Mouse (Mus musculus): ENCODE data around the gene Maml1. TPM values are rescaled to one million over a fixed set of nuclear protein-coding genes. Genes with fewer than 3 reads are reported as not detected.

The Maml1 gene
- polyA plus RNA-seq, 1 experiment from 2014 or later: 9.1 TPM

DNA sequence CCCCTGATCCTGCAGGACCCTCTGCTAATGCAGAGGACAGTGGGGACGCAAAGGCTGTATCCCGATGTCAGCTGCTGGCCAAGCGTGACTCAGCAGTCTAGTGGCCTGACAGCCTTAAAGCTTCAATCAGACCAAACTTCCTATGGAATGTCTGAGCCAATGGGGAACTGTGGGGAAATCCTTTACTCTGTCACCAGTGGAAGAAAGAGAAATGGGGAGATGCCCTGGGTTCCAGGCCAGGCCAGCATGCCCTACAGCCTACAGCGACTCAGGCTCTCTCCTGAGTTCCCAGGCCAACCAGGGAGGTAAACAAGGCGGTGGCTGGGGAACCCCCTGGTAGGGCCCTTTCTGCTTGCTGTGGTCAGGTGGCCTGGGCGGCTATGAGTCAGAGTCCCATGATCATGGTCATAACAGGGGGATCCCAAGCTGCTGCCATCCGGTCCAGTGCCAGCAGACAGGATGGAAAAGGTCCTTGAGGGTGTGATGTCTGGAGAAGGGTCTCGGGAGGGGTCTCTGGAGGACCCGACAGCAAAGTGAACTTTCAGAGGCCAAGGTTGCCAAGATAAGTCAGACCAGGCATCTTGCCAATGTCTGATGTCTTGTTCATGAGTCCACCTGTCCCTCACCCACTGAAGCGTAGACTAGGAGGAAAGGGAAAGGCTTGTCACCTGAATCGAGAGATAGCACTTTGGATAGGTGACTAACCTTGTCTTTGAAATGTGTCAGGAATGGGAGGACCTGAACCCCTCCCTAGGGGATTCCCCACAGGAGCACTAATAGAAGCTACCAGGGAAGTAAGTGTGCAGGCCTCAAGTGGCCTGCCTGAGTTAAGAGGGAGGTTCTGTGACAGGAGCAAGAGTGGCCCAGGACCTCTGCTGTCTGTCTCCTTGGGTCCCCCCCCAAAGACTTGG is 79.0 kb downstream of the Maml1 start:
- Histone ChIP-seq H3K27ac (ENCODE audit: low read depth) (peak overlapping the region; percentile 33; the same call in 1 of the 2 replicates), H3K27me3 (replicated peaks; ENCODE audit: control insufficient read depth, insufficient read depth, low read length) (no peaks in the 10 kb centered on the region), H3K9me3 (ENCODE audit: control insufficient read depth, low read length) (no peaks in the 10 kb centered on the region), H3K36me3 (ENCODE audit: control insufficient read depth, insufficient read depth, low read length) (no peaks in the 10 kb centered on the region; the same call in 1 of the 2 replicates), H3K4me3 (ENCODE audit: low read depth, low read length) (no peak overlapping the region), H3K4me2 (ENCODE audit: low read length) (no peak overlapping the region), H3K9ac (ENCODE audit: low read length) (no peak overlapping the region), H3K4me1 (replicated peaks; ENCODE audit: control insufficient read depth, insufficient read depth, low read length) (peaks cover 20% of the 10 kb centered on the region)
- DNase-seq (ENCODE audit: low spot score): peak; percentile 78
- ATAC-seq (replicated peaks; ENCODE audit: low FRiP score, low TSS enrichment, low read depth): 0 out of 2 replicates have a peak, but pooled peaks have one; percentile 10
- 53% methylated on average over 11 of the region's 11 CpGs for WGBS

DNA sequence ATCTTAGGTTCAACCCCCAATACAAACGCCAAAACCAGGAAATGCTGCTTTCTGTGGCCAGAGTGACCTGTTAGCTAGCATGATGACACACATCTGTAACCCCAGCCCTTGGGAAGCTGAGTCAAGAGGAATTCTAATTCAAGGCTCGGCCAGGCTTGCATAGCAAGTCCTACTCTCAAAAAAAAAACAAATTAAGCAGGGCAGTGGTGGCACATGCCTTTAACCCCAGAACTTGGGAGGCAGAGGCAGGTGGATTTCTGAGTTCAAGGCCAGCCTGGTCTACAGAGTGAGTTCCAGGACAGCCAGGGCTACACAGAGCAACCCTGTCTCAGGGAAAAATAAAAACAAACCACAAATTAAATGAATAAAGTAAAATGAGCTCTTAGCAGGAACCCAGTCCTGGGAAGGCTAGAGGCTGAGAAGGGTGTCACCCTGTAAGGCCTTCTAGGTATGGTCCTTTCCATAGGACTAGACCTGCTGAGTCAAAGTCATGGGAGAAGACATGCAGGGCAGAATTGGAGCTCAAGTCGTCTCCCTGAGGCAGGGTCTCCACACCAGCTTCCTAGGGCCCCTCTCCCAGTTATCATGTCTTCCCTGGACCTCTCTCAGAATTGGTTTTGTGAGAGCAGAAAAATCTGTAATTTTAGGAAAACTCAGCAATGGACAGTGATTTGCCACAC is 79.9 kb downstream of the Maml1 start:
- DNase-seq (ENCODE audit: low spot score) (no peak), ATAC-seq (replicated peaks; ENCODE audit: low FRiP score, low TSS enrichment, low read depth) (no peak)
- Histone ChIP-seq H3K4me3 (ENCODE audit: low read depth, low read length) (no peak overlapping the region), H3K4me2 (ENCODE audit: low read length) (no peak overlapping the region), H3K27ac (ENCODE audit: low read depth) (no peak overlapping the region), H3K27me3 (replicated peaks; ENCODE audit: control insufficient read depth, insufficient read depth, low read length) (no peaks in the 10 kb centered on the region), H3K9ac (ENCODE audit: low read length) (no peak overlapping the region), H3K9me3 (ENCODE audit: control insufficient read depth, low read length) (no peaks in the 10 kb centered on the region), H3K36me3 (ENCODE audit: control insufficient read depth, insufficient read depth, low read length) (peaks cover 6% of the 10 kb centered on the region), H3K4me1 (replicated peaks; ENCODE audit: control insufficient read depth, insufficient read depth, low read length) (peaks cover 20% of the 10 kb centered on the region)
- WGBS: 75% methylated on average over 3 of the region's 3 CpGs

DNA sequence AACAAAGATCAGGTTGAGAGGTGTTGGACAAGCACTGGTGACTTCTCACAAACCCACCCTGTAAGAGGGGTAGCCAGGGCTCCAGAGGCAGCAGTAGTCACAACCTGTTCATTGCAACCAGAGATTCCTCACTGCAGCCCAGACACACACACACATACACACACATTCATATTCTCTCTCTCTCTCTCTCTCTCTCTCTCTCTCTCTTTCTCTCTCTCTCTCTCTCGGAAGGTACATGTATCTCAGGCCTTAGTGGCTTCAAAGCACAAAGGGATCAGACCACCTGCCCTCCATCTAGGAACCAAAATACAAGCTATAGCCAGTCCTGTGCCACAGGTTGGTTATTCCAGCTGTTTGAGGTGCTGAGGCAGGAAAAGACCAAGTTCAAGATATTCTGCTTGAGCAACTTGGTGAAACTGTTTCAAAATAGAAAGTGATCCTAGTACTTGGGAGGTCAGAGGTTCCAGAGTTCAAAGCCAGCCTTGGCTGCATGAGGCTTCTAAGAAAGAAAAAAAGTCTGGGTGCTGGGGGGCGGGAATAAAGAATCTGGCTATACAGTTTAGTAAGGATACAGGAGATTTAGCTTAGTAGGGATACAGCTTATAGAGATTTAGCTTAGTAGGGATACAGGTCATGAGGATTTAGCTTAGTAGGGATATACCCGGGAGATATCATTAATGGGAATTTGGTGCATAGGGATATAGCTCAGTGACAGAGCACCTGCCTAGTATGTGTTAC is 80.6 kb downstream of the Maml1 start:
- Histone ChIP-seq H3K9ac (ENCODE audit: low read length) (no peak overlapping the region; the same call in 1 of the 2 replicates), H3K27me3 (replicated peaks; ENCODE audit: control insufficient read depth, insufficient read depth, low read length) (no peaks in the 10 kb centered on the region)

DNA sequence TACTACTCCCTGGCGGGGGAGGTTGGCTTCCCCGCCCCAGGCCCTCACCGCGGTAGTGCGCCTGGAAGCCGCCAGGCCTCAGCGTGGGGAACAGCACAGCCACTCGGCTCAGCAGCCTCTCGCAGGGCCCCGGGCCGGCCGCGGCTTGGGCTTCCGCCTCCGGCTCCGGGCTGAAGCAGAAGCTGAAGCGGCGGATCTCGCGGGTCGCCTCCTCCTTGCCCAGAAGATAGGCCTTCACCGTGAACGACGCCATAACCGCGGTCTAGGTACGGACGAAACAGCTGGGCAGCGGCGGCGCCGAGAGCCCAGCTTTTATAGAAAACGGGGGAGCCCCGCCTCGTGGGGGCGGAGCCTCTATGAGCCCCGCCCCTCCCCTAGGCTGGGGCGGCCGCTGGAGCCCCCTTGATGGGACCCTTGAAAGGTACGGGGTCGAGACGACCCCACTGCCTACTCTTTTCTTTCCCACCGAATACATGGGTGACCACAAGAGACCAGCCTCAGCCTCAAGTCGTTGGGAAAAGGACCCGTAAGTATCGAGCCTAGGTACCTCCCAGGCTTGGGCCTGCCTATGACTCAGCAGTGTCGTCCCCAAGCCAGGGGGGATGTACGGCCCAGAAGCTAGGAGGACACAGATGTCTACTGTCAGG is 81.5 kb downstream of the Maml1 start, which contains the start of the genes Sqstm1 and Mgat4b:
Sqstm1 (minus strand) TSS at position 323 of the 647 bp plus-strand sequence.
Mgat4b (plus strand) TSS at position 386 of the 647 bp plus-strand sequence.
- peak; percentile 95 for DNase-seq (ENCODE audit: low spot score)
- Histone ChIP-seq H3K9ac (ENCODE audit: low read length) (peak within 1 kb of the TSS; percentile 97), H3K27me3 (replicated peaks; ENCODE audit: control insufficient read depth, insufficient read depth, low read length) (no peaks in the 10 kb centered on the region), H3K4me2 (ENCODE audit: low read length) (peak within 1 kb of the TSS; percentile 66), H3K27ac (ENCODE audit: low read depth) (peak within 1 kb of the TSS; percentile 99), H3K4me3 (ENCODE audit: low read depth, low read length) (peak within 1 kb of the TSS; percentile 96), H3K9me3 (ENCODE audit: control insufficient read depth, low read length) (no peaks in the 10 kb centered on the region), H3K36me3 (ENCODE audit: control insufficient read depth, insufficient read depth, low read length) (peaks cover 22% of the 10 kb centered on the region), H3K4me1 (replicated peaks; ENCODE audit: control insufficient read depth, insufficient read depth, low read length) (peaks cover 13% of the 10 kb centered on the region)
- under 1% methylated on average over 48 of the region's 48 CpGs for WGBS
- peak; percentile 76 for ATAC-seq (replicated peaks; ENCODE audit: low FRiP score, low TSS enrichment, low read depth)

More for the DNA sequence above, 80.6 kb downstream of the Maml1 start:
- H3K27ac ChIP-seq (ENCODE audit: low read depth): no peak overlapping the region
- H3K4me1 ChIP-seq (replicated peaks; ENCODE audit: control insufficient read depth, insufficient read depth, low read length): peaks cover 20% of the 10 kb centered on the region
- no peaks in the 10 kb centered on the region for H3K9me3 ChIP-seq (ENCODE audit: control insufficient read depth, low read length)
- DNase-seq (ENCODE audit: low spot score) (no peak), ATAC-seq (replicated peaks; ENCODE audit: low FRiP score, low TSS enrichment, low read depth) (no peak)
- H3K36me3 ChIP-seq (ENCODE audit: control insufficient read depth, insufficient read depth, low read length): peaks cover 13% of the 10 kb centered on the region
- WGBS: 90% methylated on average over 3 of the region's 3 CpGs
- H3K4me3 ChIP-seq (ENCODE audit: low read depth, low read length): peak overlapping the region; percentile 96
- H3K4me2 ChIP-seq (ENCODE audit: low read length): peak overlapping the region; percentile 66

DNA sequence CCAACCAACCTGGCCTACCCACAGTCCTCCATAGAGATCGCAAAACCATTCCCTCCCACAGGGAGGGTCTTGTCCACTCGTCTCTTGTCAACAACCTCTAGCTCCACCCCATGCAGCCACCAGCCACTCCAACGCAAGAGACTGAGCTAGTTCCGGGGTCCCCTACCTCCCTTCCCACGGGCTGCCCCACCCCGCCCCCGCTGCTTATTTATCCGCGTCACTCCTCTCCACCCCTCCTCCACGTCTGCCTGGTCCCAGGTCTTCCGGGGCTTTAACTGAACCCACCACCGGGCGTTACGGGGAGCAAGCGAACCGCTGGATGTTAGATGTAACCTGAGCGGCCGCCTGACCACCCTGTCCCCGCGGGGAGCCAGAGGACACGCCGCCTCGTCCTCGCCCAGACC is 82.0 kb downstream of the Maml1 start:
- Histone ChIP-seq H3K36me3 (ENCODE audit: control insufficient read depth, insufficient read depth, low read length) (peaks cover 27% of the 10 kb centered on the region), H3K4me1 (replicated peaks; ENCODE audit: control insufficient read depth, insufficient read depth, low read length) (peaks cover 11% of the 10 kb centered on the region), H3K27ac (ENCODE audit: low read depth) (peak overlapping the region; percentile 99), H3K9ac (ENCODE audit: low read length) (peak overlapping the region; percentile 97), H3K27me3 (replicated peaks; ENCODE audit: control insufficient read depth, insufficient read depth, low read length) (no peaks in the 10 kb centered on the region), H3K9me3 (ENCODE audit: control insufficient read depth, low read length) (no peaks in the 10 kb centered on the region), H3K4me2 (ENCODE audit: low read length) (peak overlapping the region; percentile 66), H3K4me3 (ENCODE audit: low read depth, low read length) (peak overlapping the region; percentile 96)
- DNase-seq (ENCODE audit: low spot score) (no peak), ATAC-seq (replicated peaks; ENCODE audit: low FRiP score, low TSS enrichment, low read depth) (peak; percentile 91)
- under 1% methylated on average over 24 of the region's 24 CpGs for WGBS

DNA sequence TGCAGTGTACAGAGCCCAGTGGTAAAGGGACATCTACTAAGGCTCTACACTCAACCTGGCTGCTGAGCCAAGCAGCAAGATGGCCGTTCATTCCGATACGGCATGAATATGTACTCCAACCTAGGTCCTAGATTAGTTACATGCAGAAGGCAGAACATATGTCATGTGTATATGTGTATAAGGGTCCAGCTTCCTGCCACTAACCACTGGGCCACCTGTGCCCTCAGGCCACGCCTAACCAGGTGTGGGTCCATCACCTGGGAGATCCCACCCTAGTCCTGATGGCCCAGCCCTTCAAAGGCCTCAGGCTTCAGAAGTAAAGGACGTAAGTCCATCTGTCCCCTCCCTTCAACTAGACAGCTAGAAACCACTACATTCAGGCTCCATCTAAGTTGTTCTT is 84.1 kb downstream of the Maml1 start:
- 96% methylated on average over 5 of the region's 5 CpGs for WGBS
- H3K36me3 ChIP-seq (ENCODE audit: control insufficient read depth, insufficient read depth, low read length): peaks cover 47% of the 10 kb centered on the region
- no peak for ATAC-seq (replicated peaks; ENCODE audit: low FRiP score, low TSS enrichment, low read depth)
- no peaks in the 10 kb centered on the region for H3K9me3 ChIP-seq (ENCODE audit: control insufficient read depth, low read length)
- peaks cover 11% of the 10 kb centered on the region for H3K4me1 ChIP-seq (replicated peaks; ENCODE audit: control insufficient read depth, insufficient read depth, low read length)
- no peak overlapping the region for H3K27ac ChIP-seq (ENCODE audit: low read depth)
- no peak overlapping the region for H3K4me2 ChIP-seq (ENCODE audit: low read length)
- no peaks in the 10 kb centered on the region for H3K27me3 ChIP-seq (replicated peaks; ENCODE audit: control insufficient read depth, insufficient read depth, low read length)
- DNase-seq (ENCODE audit: low spot score): no peak
- H3K9ac ChIP-seq (ENCODE audit: low read length): no peak overlapping the region
- H3K4me3 ChIP-seq (ENCODE audit: low read depth, low read length): no peak overlapping the region

DNA sequence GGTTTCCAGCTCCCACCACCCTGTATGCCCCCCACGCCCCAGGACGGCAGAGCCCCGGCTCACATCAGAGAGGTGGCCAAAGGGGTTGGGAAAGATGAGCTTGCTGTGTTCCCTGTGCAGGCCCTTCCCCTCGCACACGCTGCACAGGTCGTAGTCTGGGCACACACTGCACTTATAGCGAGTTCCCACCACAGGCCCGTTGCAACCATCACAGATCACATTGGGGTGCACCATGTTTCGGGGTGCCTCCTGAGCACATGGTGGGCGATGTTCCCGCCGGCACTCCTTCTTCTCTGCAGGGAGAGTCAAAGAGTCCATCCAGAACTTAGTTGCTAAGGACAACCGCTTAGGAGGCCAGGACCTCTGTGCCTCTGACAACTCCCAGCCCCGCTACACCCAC is 84.8 kb downstream of the Maml1 start:
- Histone ChIP-seq H3K4me2 (ENCODE audit: low read length) (no peak overlapping the region), H3K9me3 (ENCODE audit: control insufficient read depth, low read length) (no peaks in the 10 kb centered on the region), H3K36me3 (ENCODE audit: control insufficient read depth, insufficient read depth, low read length) (peaks cover 54% of the 10 kb centered on the region), H3K9ac (ENCODE audit: low read length) (no peak overlapping the region), H3K27ac (ENCODE audit: low read depth) (no peak overlapping the region), H3K4me1 (replicated peaks; ENCODE audit: control insufficient read depth, insufficient read depth, low read length) (peaks cover 11% of the 10 kb centered on the region), H3K4me3 (ENCODE audit: low read depth, low read length) (no peak overlapping the region), H3K27me3 (replicated peaks; ENCODE audit: control insufficient read depth, insufficient read depth, low read length) (no peaks in the 10 kb centered on the region)
- no peak for DNase-seq (ENCODE audit: low spot score)
- no peak for ATAC-seq (replicated peaks; ENCODE audit: low FRiP score, low TSS enrichment, low read depth)
- 96% methylated on average over 14 of the region's 14 CpGs for WGBS

DNA sequence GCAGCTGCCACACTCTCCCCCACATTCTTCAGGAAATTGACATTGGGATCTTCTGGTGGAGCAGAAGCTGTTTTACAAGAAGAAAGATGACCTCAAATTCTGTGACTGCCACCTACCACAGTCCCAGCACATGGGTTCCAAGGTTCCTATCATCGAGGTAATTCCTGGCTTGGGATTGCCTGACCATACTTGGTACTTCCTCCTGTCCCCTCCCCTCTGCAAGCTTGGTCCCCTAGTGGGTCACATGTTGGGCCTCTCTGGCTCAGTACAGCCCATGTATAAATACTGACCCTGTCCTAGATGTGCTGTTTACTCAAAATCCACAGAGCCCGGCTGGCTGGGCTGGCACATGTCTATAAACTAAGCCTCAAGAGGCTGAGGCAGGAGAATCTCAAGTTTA is 86.1 kb downstream of the Maml1 start:
- ATAC-seq (replicated peaks; ENCODE audit: low FRiP score, low TSS enrichment, low read depth): no peak
- H3K27ac ChIP-seq (ENCODE audit: low read depth): no peak overlapping the region
- peaks cover 7% of the 10 kb centered on the region for H3K4me1 ChIP-seq (replicated peaks; ENCODE audit: control insufficient read depth, insufficient read depth, low read length)
- no peak for DNase-seq (ENCODE audit: low spot score)
- WGBS: 83% methylated on average over 2 of the region's 2 CpGs
- no peak overlapping the region for H3K4me2 ChIP-seq (ENCODE audit: low read length)
- H3K4me3 ChIP-seq (ENCODE audit: low read depth, low read length): no peak overlapping the region
- no peaks in the 10 kb centered on the region for H3K9me3 ChIP-seq (ENCODE audit: control insufficient read depth, low read length)
- H3K27me3 ChIP-seq (replicated peaks; ENCODE audit: control insufficient read depth, insufficient read depth, low read length): no peaks in the 10 kb centered on the region
- H3K36me3 ChIP-seq (ENCODE audit: control insufficient read depth, insufficient read depth, low read length): peaks cover 67% of the 10 kb centered on the region
- H3K9ac ChIP-seq (ENCODE audit: low read length): no peak overlapping the region
